Mouse (Mus musculus) adrenal gland, postnatal 14 days (tissue): ENCODE data around the gene Tnpo1. TPM values are rescaled to one million over a fixed set of nuclear protein-coding genes. Genes with fewer than 3 reads are reported as not detected.
"Not testable (repeated sequence)": the region's sequence is repeated elsewhere in the genome, so short reads cannot be mapped to it uniquely, and the experiment has no call there.

Experiments used
- DNase-seq: peaks from one replicate; pipeline ENCODE4 v3.0.0; 2021; ENCODE audit warnings: mixed read lengths
- total RNA-seq: library from RNA; stranded (reverse); gene quantifications from 2 replicates; pipeline ENCODE4 v1.2.3, GENCODE M21; 2021

Gene Tnpo1
- total RNA-seq, 1 experiment from 2014 or later: 119 TPM

DNA sequence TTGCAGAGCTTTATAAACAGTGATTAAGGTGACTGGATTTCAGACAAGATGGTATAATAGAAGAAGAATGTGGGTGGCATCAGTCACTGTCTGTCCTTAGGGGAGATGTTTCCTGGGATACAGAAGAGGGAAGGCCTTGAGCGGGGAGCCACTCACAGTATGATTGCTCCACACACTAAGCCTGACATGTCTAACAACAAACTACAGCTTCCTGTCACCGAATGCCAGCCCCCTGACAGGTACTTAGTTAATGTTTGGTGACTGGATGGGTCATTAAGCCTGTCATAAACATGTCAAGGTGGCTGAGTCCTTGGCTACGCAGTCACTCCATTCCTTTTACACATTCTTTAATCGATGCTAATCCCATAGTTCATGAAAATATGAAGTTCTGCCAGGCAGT is 108.0 kb downstream of the Tnpo1 start:
- DNase-seq: peak; percentile 49

GRCm38 (mm10) chr13:98817766-98818165 is 108.4 kb downstream of the Tnpo1 start:
- no peak for DNase-seq

DNA sequence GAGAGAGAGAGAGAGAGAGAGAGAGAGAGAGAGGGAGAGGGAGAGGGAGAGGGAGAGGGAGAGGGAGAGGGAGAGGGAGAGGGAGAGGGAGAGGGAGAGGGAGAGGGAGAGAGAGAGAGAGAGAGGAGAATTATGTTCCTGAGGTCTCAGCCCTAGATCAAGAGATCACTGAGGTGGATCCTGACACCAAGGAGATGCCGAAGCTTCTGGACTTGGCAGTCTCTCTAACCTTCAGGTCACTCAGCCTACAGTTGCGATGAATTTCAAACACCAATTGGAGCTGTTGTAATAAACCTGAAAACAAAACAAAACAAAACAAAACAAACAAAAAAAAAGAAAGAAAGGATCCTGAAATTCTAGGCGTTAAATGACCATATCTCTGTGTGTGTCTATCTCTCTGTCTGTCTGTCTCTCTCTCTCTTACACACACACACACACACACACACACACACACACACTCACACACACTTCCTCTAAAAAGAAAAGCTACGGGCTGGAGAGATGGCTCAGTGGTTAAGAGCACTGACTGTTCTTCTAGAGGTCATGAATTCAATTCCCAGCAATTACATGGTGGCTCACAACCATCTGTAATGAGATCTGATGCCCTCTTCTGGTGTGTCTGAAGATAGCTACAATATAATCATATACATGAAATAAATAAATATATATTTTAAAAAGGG is 109.1 kb downstream of the Tnpo1 start:
- DNase-seq: not testable (repeated sequence)

DNA sequence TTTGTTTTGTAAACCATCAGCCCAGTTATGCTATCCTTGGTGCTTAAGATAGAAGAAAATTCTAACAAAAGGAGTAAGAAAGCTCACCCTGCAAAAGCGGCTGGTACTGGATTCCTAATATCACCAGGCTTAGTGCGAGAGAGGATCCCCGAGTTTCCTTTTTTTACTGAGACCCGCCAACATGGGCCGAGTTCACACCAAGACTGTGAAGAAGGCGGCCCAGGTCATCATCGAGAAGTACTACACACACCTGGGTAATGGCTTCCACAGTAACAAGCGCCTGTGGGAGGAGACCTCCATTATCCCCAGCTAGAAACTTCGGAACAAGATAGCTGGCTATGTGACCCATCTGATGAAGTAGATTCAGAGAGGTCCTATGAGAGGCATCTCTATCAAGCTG is 109.6 kb downstream of the Tnpo1 start:
- DNase-seq: no peak

- peak; percentile 99 for DNase-seq
Observed at GRCm38 (mm10) chr13:98815147-98815785, 110.9 kb downstream of the Tnpo1 start, which contains the start of gene Fcho2. Gene Fcho2 (minus strand): TSS chr13:98815449.

DNA sequence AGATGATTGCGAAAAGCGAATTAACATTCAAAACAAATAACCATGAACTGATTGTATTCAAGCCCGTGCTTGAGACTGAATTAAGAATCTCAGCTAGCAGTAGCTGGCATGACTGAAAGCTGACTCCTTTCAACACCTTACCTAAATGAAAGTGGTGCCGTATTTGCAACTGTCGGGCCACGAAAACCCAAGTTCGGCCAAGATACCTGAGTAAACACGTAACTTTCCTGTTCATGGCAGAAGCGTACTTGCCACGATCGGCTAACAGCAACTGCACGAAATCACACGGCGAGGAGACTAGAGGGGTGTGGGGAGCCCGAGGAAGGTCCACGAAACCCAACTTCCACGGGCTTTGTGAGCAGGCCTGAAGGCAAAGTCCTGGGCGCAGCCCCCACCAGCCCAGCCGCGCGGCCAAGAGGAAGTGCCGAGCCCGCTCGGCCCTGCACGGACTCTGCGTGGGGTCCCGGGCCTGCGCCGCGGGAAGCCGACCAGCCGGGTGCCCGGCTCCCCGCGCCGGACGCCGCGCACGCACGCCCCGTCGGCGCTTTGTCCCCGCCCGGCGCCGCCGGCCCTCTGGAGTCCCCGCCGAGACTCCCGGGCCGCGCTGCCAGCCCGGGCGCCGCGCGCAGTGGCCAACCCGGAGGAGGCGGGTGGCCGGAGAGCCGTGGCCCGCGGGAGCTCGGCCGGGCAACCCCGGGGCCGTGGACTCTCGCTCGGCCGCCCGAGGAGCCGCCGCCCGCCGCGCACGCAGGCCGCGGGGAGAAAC is 111.7 kb downstream of the Tnpo1 start:
- peak; percentile 81 for DNase-seq

DNA sequence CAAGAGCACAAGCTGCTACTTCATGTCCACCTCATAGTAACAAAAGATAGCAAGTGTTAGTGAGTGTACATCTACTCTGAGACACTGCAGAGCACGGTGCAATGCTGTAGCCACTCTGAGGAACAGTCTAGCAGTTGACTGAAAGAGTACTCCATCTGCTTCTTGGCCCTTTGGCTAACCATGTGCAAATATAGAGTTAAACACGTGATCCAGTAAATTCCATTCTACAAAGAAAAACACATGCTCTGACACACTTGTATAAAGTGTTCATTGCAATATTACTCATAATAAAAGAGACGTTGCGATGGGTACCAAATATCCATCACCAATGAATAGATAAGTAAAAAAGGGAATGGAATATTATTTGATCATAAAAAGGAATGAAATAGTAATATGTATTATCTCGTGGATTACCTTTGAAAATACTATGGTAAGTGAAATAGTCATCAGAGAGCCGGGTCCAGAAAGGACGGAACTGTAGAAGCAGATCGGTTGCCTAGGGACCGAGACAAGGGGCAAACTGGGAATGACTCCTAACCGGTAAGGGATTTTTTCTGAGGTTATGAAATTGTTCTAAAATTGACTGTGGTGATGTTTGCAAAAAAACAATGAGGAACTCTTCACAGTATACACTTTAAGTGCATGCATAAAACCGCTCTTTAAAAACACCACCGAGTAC is 112.4 kb downstream of the Tnpo1 start:
- no peak for DNase-seq

DNA sequence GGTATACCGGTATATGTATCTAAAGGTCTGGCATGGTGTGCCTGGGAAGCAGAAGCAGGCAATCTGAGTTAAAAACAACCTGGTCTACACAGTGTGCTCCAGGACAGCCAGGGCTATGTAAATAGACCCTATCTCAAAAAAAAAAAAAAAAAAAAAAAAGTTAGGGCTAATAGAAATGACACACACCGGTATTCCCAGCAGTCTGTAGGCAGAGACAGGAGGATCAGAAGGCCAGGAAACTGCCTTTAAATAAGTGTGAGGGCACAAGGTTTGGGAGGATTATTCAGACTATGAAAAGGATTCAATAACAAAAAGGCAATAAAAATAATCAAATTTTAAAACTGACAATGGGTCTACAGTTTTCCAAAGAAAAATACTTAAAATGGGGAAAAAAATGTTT is 113.0 kb downstream of the Tnpo1 start:
- DNase-seq: no peak

GRCm38 (mm10) chr13:98812285-98812684 is 113.9 kb downstream of the Tnpo1 start:
- no peak for DNase-seq

DNA sequence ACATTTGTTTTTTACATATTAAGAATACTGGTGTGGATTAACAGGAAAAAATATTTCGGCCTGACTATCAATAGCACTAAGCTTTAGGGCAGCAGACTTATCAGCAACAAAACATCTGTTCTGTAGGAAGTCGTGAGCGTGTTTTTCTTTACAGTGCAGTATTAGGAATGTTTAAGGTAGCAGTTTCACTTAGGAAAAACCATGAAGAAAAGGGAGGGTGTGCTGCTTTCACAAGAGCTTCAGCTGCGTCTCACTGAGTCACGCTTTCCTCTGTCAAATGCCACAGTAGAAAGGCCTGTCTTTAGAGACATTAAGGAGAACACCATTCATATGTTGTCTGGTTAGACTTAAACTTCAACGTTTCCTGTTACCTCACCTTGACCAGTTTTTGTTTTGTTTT is 116.0 kb downstream of the Tnpo1 start:
- DNase-seq: no peak

- DNase-seq: no peak
Observed at GRCm38 (mm10) chr13:98809087-98809486, 117.1 kb downstream of the Tnpo1 start.

DNA sequence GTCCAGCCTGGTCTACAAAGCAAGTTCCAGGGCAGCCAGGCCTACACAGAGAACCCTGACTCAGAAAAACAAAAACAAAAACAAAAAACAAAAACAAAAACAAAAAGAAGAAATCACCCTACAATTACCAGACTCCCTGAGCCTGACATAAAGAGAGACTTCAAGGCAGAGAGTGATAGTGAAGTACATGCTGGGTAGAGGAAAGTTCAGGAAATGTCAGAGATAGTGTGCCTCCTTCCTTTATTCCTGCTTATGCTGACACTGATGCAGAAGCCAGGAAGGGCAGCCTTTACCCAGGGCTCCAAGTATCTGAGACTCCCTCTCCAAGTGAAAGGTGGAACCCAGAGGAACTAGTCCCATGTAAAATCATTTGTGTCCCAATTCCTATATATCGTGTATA is 121.7 kb downstream of the Tnpo1 start:
- no peak for DNase-seq

DNA sequence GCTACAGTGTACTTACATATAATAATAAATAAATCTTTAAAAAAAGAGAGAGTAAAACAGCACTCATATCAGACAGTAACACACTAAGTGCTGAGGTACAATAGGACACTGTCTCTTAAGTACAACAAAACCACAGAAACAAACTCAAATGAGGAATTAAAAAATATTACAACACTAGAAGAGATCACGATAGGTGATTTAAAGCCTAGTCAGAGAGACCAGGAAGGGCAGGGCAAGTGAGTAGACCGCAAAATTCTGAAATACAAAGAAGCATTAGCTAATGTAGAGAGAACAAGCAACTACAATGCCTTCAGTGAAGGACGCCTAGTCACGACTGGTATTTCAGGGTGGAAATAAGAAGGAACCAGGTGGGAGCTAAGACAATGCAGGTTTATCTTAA is 122.5 kb downstream of the Tnpo1 start:
- DNase-seq: no peak

- DNase-seq: peak; percentile 18
Observed at GRCm38 (mm10) chr13:98802957-98803356, 123.2 kb downstream of the Tnpo1 start.

GRCm38 (mm10) chr13:98795511-98795910 is 130.7 kb downstream of the Tnpo1 start:
- no peak for DNase-seq

- DNase-seq: no peak
Observed at GRCm38 (mm10) chr13:98792864-98793263, 133.3 kb downstream of the Tnpo1 start.

DNA sequence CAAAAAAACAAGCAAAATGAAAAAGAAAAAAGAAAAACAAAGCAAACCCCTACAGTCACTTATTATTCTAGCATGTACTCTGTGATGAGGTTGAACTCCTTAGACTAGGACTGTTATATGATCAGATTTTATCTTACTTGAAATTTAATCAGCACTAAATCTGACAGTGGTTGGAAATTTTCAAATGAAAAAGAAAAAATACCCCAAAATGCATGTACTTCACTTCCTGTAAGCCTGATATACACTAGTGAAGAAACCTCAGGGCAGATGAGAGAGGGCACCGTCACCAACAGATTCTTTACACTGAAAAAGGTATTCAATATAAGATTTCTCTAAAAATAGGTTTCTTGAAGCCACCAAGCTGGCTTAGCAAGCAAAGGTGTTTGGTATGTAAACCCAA is 134.5 kb downstream of the Tnpo1 start:
- DNase-seq: no peak

Other genes with a start within 250 kb of the Tnpo1 start
- gene Tmem171, start 231.6 kb downstream of the Tnpo1 start, total RNA-seq: 1.2 and 1.5 TPM in 2 replicates
- gene Fcho2, start 110.9 kb downstream of the Tnpo1 start, total RNA-seq: 47.5 and 55.1 TPM in 2 replicates
- not detected in 2 replicates for gene 1700024P04Rik, start 58.2 kb upstream of the Tnpo1 start, total RNA-seq